Mouse (Mus musculus) liver, adult 2 months (tissue): ENCODE results near the gene 4931409K22Rik. TPM values are rescaled to one million over a fixed set of nuclear protein-coding genes. Genes with fewer than 3 reads are reported as not detected.
A peak's percentile ranks its signal among the peaks of the same experiment; 100 is the strongest.

Source experiments
- DNase-seq: peaks from one replicate; pipeline ENCODE4 v3.0.0-alpha.2; 2011; ENCODE audit warnings: low read depth, low spot score; ENCODE audit errors: extremely low read depth
- H3K27ac ChIP-seq: fragments of 200-500 bp; replicated peaks from 2 replicates; pipeline ENCODE4 v1.5.1; 2012; ENCODE audit warnings: low read depth, mild to moderate bottlenecking, control low read depth, inconsistent platforms, low read length; ENCODE audit not compliant: insufficient read depth
- H3K27me3 ChIP-seq: fragments of 200-500 bp; 2 replicates; pipeline ENCODE4 v1.6.1; 2012; ENCODE audit warnings: mild to moderate bottlenecking, moderate library complexity, low read length, inconsistent platforms; ENCODE audit not compliant: control insufficient read depth, insufficient read depth
- H3K36me3 ChIP-seq: fragments of 200-500 bp; 2 replicates; pipeline ENCODE4 v1.6.1; 2012; ENCODE audit warnings: low read length, inconsistent platforms; ENCODE audit not compliant: control insufficient read depth, insufficient read depth
- H3K4me1 ChIP-seq: fragments of 200-500 bp; 2 replicates; pipeline ENCODE4 v1.6.1; 2011; ENCODE audit warnings: low read length; ENCODE audit not compliant: control insufficient read depth, insufficient read depth
- H3K4me3 ChIP-seq: fragments of 200-500 bp; 2 replicates; pipeline ENCODE4 v1.5.1; 2011; ENCODE audit warnings: low read depth, mild to moderate bottlenecking, control low read depth, low read length, moderate library complexity; ENCODE audit not compliant: insufficient read depth
- H3K79me2 ChIP-seq: fragments of 200-500 bp; 2 replicates; pipeline ENCODE4 v1.6.1; 2012; ENCODE audit warnings: inconsistent platforms, mild to moderate bottlenecking, low read length, moderate library complexity; ENCODE audit not compliant: control insufficient read depth, insufficient read depth
- H3K9ac ChIP-seq: fragments of 200-500 bp; 2 replicates; pipeline ENCODE4 v1.6.1; 2012; ENCODE audit warnings: low read depth, mild to moderate bottlenecking, control low read depth, inconsistent platforms, low read length
- CTCF ChIP-seq: fragments of 200-500 bp; IDR thresholded peaks from 2 replicates; pipeline ENCODE4 v1.5.1; 2011; ENCODE audit warnings: low read depth, low read length, control low read depth
- POLR2A ChIP-seq: fragments of 200-500 bp; IDR thresholded peaks from 2 replicates; pipeline ENCODE4 v1.6.1; 2011; ENCODE audit warnings: low read length, control low read depth; ENCODE audit not compliant: insufficient read depth; ENCODE audit errors: extremely low read depth
- WGBS: fragments of 180-500 bp; shearing (Covaris S2); methylation state at CpG from one replicate; pipeline ENCODE4 v1.1.7; 2018; 5-methylcytosine and 5-hydroxymethylcytosine counted together
- polyA plus RNA-seq: library from polyadenylated mRNA; depleted of rRNA; stranded (reverse); fragments of >200 nt; gene quantifications from 2 replicates; pipeline ENCODE4 v1.2.3, GENCODE M21; 2012
- total RNA-seq: library from RNA; depleted of rRNA; stranded (reverse); fragments of >200 nt; gene quantifications from 2 replicates; pipeline ENCODE4 v1.2.3, GENCODE M21; 2014

Gene 4931409K22Rik
- total and polyA plus RNA-seq, 2 experiments = not detected

DNA sequence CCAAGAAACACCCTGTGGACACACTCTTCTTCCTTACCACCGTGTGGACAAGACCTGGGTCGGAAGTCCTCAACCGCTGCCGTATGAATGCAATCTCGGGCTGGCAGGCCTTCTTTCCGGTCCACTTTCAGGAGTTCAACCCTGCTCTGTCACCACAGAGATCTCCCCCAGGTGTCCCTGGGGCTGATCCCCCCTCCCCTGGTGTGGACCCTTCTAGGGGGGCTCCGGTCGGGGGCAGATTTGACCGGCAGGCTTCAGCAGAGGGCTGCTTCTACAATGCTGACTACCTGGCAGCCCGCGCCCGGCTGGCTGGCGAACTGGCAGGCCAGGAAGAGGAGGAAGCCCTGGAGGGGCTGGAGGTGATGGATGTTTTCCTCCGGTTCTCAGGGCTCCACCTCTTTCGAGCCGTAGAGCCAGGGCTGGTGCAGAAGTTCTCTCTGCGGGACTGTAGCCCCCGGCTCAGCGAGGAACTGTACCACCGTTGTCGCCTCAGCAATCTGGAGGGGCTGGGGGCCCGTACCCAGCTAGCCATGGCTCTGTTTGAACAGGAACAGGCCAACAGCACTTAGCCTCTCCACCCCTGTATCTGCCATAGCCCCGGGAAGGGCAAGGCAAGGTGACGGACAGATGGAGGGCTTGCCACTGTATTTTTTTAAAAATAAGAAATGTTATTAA is 35.3 kb upstream of the 4931409K22Rik start:
- 68% methylated on average over 24 of the region's 24 CpGs for WGBS
- no peak overlapping the region for H3K27ac ChIP-seq
- H3K79me2 ChIP-seq = peaks cover 6% of the 10 kb centered on the region; the same call in 1 of the 2 replicates
- no peak overlapping the region for H3K9ac ChIP-seq
- H3K36me3 ChIP-seq = peaks cover 3% of the 10 kb centered on the region
- H3K27me3 ChIP-seq = no peaks in the 10 kb centered on the region
- TF ChIP-seq CTCF (no peak), POLR2A (no peak)
- peaks cover 13% of the 10 kb centered on the region; the same call in 1 of the 2 replicates for H3K4me1 ChIP-seq
- peak overlapping the region; percentile 29; the same call in 1 of the 2 replicates for H3K4me3 ChIP-seq
- DNase-seq = no peak

DNA sequence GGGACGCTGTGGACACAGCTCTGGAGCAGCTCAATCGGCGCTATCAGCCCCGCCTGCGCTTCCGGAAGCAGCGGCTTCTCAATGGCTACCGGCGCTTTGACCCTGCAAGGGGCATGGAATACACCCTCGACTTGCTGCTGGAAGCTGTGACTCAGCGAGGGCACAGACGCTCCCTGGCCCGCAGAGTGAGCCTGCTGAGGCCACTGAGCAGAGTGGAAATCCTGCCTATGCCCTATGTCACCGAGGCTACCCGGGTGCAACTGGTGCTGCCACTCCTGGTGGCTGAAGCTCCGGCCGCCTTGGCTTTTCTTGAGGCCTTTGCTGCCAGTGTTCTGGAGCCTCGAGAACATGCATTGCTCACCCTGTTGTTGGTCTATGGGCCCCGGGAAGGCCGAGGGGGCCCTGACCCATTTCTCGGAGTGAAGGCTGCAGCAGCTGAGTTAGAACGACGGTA is 34.7 kb upstream of the 4931409K22Rik start:
- no peak for TF ChIP-seq POLR2A
- no peak for TF ChIP-seq CTCF
- H3K9ac ChIP-seq = no peak overlapping the region
- 47% methylated on average over 23 of the region's 23 CpGs for WGBS
- H3K4me1 ChIP-seq = peaks cover 13% of the 10 kb centered on the region; the same call in 1 of the 2 replicates
- peaks cover 3% of the 10 kb centered on the region for H3K36me3 ChIP-seq
- H3K4me3 ChIP-seq = peak overlapping the region; percentile 29; the same call in 1 of the 2 replicates
- H3K79me2 ChIP-seq = peaks cover 9% of the 10 kb centered on the region; the same call in 1 of the 2 replicates
- no peak overlapping the region for H3K27ac ChIP-seq
- no peaks in the 10 kb centered on the region for H3K27me3 ChIP-seq
- DNase-seq = no peak

DNA sequence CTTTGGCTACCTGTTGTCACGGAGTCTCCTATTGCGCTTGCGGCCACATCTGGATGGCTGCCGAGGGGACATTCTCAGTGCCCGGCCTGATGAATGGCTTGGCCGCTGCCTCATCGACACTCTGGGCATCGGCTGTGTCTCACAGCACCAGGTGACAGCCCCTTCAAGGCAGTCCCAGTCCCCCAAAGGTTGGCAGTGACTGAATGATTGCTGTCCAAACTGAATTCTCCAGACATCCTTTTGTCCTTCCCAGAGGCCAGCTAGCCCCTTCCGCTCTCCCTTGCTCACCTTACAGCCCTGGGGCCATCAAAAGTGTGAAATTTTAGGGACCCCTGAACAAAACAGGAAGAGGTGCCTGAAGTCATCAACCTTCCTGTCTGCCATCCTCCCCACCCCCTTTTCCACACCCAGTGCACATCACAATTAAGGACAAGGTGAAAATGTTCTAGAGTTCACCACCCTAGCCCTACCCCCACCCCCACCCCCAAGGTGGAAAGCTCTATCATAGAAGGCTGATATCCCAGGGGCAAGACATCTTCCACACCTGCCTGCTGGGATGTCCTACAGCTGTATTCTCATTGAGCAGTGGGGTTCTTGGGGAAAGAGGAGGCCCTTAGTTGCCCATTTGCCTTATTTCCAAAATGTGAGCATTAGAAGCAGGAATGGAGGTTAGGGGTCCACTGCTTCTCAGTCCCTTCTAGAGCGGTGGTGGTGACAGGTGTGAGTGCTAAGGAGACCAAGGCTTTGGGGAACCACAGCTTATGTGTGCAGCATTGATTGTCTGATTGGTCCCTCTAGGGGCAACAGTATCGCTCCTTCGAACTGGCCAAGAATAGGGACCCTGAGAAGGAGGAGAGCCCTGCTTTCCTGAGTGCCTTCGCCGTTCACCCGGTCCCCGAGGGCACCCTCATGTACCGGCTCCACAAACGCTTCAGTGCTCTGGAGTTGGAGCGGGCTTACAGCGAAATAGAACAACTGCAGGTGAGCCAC is 33.2 kb upstream of the 4931409K22Rik start:
- Histone ChIP-seq H3K4me3 (no peak overlapping the region), H3K27ac (no peak overlapping the region), H3K4me1 (peaks cover 16% of the 10 kb centered on the region; the same call in 1 of the 2 replicates), H3K36me3 (peaks cover 3% of the 10 kb centered on the region), H3K79me2 (peaks cover 9% of the 10 kb centered on the region; the same call in 1 of the 2 replicates), H3K27me3 (no peaks in the 10 kb centered on the region), H3K9ac (no peak overlapping the region)
- DNase-seq = no peak
- TF ChIP-seq CTCF (no peak), POLR2A (no peak)
- WGBS = 96% methylated on average over 20 of the region's 20 CpGs

DNA sequence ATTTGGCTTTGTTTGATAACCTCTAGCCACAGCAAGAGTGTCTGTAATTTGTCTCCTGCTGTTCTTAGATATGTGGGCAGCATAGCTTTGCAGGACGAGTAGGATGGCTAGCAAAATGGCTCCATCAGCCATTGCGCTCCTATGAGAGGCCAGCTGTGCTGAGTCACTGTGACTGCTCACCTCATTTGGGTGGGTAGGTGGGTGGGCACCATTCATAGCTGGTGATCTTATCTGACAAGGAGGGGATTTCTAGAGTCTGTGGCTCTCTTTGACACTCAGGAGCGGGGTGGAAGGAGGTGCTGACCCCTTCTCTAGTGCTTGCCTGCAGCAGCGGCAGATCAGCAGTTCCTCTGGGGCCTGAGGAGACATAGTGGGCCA is 30.6 kb upstream of the 4931409K22Rik start:
- H3K4me1 ChIP-seq = peaks cover 16% of the 10 kb centered on the region; the same call in 1 of the 2 replicates
- TF ChIP-seq POLR2A (no peak), CTCF (no peak)
- peaks cover 3% of the 10 kb centered on the region for H3K36me3 ChIP-seq
- H3K79me2 ChIP-seq = peaks cover 9% of the 10 kb centered on the region; the same call in 1 of the 2 replicates
- H3K4me3 ChIP-seq = peak overlapping the region; percentile 95
- H3K9ac ChIP-seq = peak overlapping the region; percentile 91
- no peak for DNase-seq
- 9% methylated on average over 4 of the region's 4 CpGs for WGBS
- no peaks in the 10 kb centered on the region for H3K27me3 ChIP-seq
- peak overlapping the region; percentile 45 for H3K27ac ChIP-seq

DNA sequence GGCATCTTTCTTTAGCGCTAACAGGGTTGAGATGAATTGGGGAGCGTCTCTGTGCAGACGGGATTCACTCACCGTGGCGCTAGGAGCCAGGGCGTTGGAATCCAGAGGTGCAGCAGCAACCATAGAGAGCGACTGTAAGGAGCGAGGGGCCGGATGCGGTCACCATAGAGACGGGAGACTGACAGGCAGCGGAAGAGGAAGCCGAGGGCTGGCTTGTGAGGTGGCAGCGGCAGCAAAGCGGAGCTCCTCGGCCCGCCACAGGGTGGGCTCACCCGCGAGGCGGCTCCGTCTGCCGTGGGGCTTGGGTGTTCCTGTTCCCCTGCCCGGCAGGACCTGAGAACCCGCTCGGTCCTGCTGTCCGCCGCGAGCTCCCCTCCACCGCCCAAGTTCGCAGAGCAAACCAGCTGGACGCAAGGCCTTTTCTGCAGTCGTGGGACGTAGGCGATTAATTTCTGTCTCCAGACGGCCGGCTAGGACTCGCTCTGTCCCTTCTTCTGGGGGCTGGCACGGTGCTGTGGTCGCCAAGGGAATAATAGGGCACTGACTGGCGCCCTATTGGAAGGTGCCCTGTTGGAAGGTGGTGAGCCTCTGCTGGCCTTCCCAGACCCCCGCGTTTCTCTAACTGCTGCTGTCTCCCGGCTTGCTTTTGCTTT is 30.1 kb upstream of the 4931409K22Rik start, which contains the start of gene Chpf2:
Gene Chpf2, plus strand, starts transcription at position 195 of the 653 bp plus-strand sequence.
- DNase-seq = peak; percentile 82

More for the DNA sequence above, 30.1 kb upstream of the 4931409K22Rik start, which contains the start of gene Chpf2:
- Histone ChIP-seq H3K9ac (peak within 1 kb of the TSS; percentile 91), H3K4me3 (peak within 1 kb of the TSS; percentile 95), H3K27ac (peak within 1 kb of the TSS; percentile 45), H3K4me1 (peaks cover 16% of the 10 kb centered on the region; the same call in 1 of the 2 replicates), H3K79me2 (peaks cover 9% of the 10 kb centered on the region; the same call in 1 of the 2 replicates), H3K36me3 (peaks cover 3% of the 10 kb centered on the region), H3K27me3 (no peaks in the 10 kb centered on the region)
- under 1% methylated on average over 42 of the region's 43 CpGs for WGBS
- TF ChIP-seq POLR2A (peak; percentile 72; the same call in 1 of the 2 replicates), CTCF (no peak)
